In the genomic region with DNA sequence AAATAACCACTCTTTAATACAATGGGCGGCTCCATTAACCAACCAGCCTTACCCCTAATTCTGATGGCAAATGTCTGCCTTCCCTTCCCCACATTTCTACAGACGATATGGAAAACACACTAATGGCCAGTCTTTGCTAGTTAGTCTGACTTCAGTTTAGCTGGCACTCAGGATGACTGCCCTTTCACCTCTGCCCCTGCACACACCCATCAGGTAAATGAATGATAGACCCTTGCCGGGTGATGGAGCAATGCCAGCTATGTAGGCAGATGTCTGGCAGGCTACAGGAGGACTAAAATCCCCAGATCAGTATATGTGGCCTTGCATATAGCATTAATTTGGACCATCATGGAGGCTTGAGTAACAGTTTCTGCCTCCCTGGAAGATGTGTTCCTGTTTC, we compare ENCODE assay signal across 11 mouse cellular contexts.
"Had no signal": no experiment of that assay in that cellular context is flagged by ENCODE, and none has a peak within 500 bp of the region (broad histone marks: within the 10 kb centered on the region; RNA-seq: fewer than 3 reads in every experiment).

No protein-coding gene starts in this region.

- H3K9ac ChIP-seq: intestine, embryonic 15.5 days; limb, embryonic 13.5 days; liver, embryonic 14.5 days; midbrain, embryonic 12.5 days; neural tube, embryonic 13.5 days; stomach, embryonic 15.5 days had no signal

- H3K4me2 ChIP-seq: intestine, embryonic 15.5 days; limb, embryonic 13.5 days; midbrain, embryonic 12.5 days; neural tube, embryonic 13.5 days; stomach, embryonic 15.5 days had no signal

- H3K9me3 ChIP-seq: intestine, embryonic 15.5 days; limb, embryonic 13.5 days; midbrain, embryonic 12.5 days; neural tube, embryonic 13.5 days; stomach, embryonic 15.5 days had no signal

- H3K27me3 ChIP-seq: intestine, embryonic 15.5 days; limb, embryonic 13.5 days; midbrain, embryonic 12.5 days; neural tube, embryonic 13.5 days; stomach, embryonic 15.5 days had no signal

- H3K4me1 ChIP-seq: intestine, embryonic 15.5 days; neural tube, embryonic 13.5 days had no signal

- H3K36me3 ChIP-seq: intestine, embryonic 15.5 days; limb, embryonic 13.5 days; midbrain, embryonic 12.5 days; neural tube, embryonic 13.5 days; stomach, embryonic 15.5 days had no signal

- H3K4me3 ChIP-seq: intestine, embryonic 15.5 days; limb, embryonic 13.5 days; midbrain, embryonic 12.5 days; neural tube, embryonic 13.5 days; stomach, embryonic 15.5 days had no signal

- ATAC-seq: intestine, embryonic 15.5 days; midbrain, embryonic 16.5 days had no signal

- DNase-seq: left cerebral cortex, postnatal 4 days; right cerebral cortex, postnatal 14 days; thymus, adult 2 months; thymus, postnatal 25 days had no signal

- H3K27ac ChIP-seq: intestine, embryonic 15.5 days; limb, embryonic 13.5 days; liver, embryonic 14.5 days; midbrain, embryonic 12.5 days; neural tube, embryonic 13.5 days; stomach, embryonic 15.5 days had no signal
